Mouse (Mus musculus) hindbrain, postnatal 0 days (tissue): ENCODE measurements around the gene Aurkc. TPM values are rescaled to one million over a fixed set of nuclear protein-coding genes. Genes with fewer than 3 reads are reported as not detected.
A peak's percentile ranks its signal among the peaks of the same experiment; 100 is the strongest.
"Not testable (repeated sequence)": the region's sequence is repeated elsewhere in the genome, so short reads cannot be mapped to it uniquely, and the experiment has no call there.

Experiments used
- ATAC-seq: fragments of 200-750 bp; cut with Nextera tagmentation; 2 replicates; pipeline ENCODE4 v1.8.0; 2017; ENCODE audit warnings: mild to moderate bottlenecking, moderate TSS enrichment, moderate library complexity
- DNase-seq: peaks from one replicate; pipeline ENCODE4 v3.0.0-alpha.2; 2015; ENCODE audit warnings: low spot score
- H3K27ac ChIP-seq: fragments of 300-500 bp; sonication (generic); 2 replicates; pipeline ENCODE4 v1.5.1; 2014; ENCODE audit warnings: mild to moderate bottlenecking
- H3K27me3 ChIP-seq: fragments of 300-500 bp; sonication (generic); 2 replicates; pipeline ENCODE4 v1.6.1; 2014; ENCODE audit warnings: low read length, mixed read lengths; ENCODE audit not compliant: insufficient read depth
- H3K36me3 ChIP-seq: fragments of 300-500 bp; sonication (generic); 2 replicates; pipeline ENCODE4 v1.6.1; 2014; ENCODE audit warnings: low read length, mixed read lengths; ENCODE audit not compliant: insufficient read depth
- H3K4me1 ChIP-seq: fragments of 300-500 bp; sonication (generic); 2 replicates; pipeline ENCODE4 v1.6.1; 2014; ENCODE audit warnings: antibody characterized with exemption, low read length, mixed read lengths; ENCODE audit not compliant: insufficient read depth
- H3K4me2 ChIP-seq: fragments of 300-500 bp; sonication (generic); 2 replicates; pipeline ENCODE4 v1.6.1; 2014; ENCODE audit warnings: low read depth, mild to moderate bottlenecking, low read length, moderate library complexity, mixed read lengths
- H3K4me3 ChIP-seq: fragments of 300-500 bp; sonication (generic); 2 replicates; pipeline ENCODE4 v1.5.1; 2014; ENCODE audit warnings: low read length
- H3K9ac ChIP-seq: fragments of 300-500 bp; sonication (generic); replicated peaks from 2 replicates; pipeline ENCODE4 v1.6.1; 2014; ENCODE audit warnings: mild to moderate bottlenecking, low read length, moderate library complexity, mixed read lengths
- H3K9me3 ChIP-seq: fragments of 300-500 bp; sonication (generic); 2 replicates; pipeline ENCODE4 v1.6.1; 2016; ENCODE audit warnings: low read length, mixed read lengths
- CTCF ChIP-seq: IDR thresholded peaks from 2 replicates; pipeline ENCODE4 v1.5.1; 2016; ENCODE audit warnings: antibody characterized with exemption, control low read depth, low read depth
- WGBS: fragments of 180-500 bp; shearing (Covaris S2); extraction: QIAGEN DNeasy Blood & Tissue Kit; methylation state at CpG from one replicate; pipeline ENCODE4 v1.1.7; 2014; 5-methylcytosine and 5-hydroxymethylcytosine counted together
- polyA plus RNA-seq: library from polyadenylated mRNA; unstranded; fragments of >200 nt; fragmentation: Nextera tagmentation; extraction: Ambion mirVana; gene quantifications from 2 replicates; pipeline ENCODE4 v1.2.1, GENCODE M21; 2015
- total RNA-seq: library from RNA; depleted of rRNA; stranded (reverse); fragments of >200 nt; gene quantifications from 2 replicates; pipeline ENCODE4 v1.2.3, GENCODE M21; 2014; rRNA removed

The Aurkc gene
- total RNA-seq (0.31 TPM in 1 of 2 replicates, not detected in the other), polyA plus RNA-seq (0.40 TPM in 1 of 2 replicates, not detected in the other)

DNA sequence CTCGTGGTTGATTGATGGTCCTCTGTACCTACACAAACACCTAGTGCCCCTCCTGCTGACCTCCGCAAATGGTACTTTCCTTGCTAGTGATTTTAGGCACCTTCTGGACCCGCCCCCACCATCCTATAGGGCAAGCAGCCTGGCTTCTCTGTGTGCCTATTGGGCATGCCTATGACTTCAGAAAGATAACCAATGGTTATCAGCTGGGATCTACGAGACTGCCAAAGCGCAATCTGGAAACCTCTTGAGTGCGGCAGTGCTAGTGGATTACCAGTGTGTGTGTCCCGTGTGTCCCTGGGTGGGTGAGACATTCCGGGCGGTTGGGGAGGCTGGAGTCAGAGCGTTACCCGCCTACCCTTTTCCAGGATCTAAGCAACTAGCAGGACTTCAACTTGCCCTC is at the start of gene Aurkc:
Aurkc (plus strand) TSS at position 50 of the 400 bp plus-strand sequence.
- DNase-seq = not testable (repeated sequence)

DNA sequence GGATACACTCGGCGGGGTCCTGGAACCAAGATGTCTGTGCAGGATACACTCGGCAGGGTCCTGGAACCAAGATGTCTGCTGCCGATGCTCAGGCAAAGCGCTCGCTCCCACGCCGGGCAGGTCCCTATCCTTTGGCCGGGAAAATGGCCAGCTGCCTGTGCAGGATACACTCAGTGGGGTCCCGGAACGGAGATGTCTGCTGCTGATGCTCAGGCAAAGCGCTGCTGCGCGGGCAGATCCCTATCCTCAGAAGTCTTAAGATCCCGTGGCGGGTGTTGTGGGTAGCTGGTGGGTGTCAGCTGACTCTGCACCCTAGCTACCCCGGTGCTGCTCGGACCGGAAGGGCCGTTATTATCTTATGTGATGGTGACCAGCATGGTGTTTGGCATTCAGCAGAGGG is 47.0 kb upstream of the Aurkc start:
- H3K4me2 ChIP-seq, H3K9ac ChIP-seq, H3K36me3 ChIP-seq, H3K27ac ChIP-seq, ATAC-seq, H3K9me3 ChIP-seq, H3K4me1 ChIP-seq, H3K4me3 ChIP-seq, DNase-seq, H3K27me3 ChIP-seq: not testable (repeated sequence)
- WGBS = 92% methylated on average over 18 of the region's 20 CpGs

More for the DNA sequence above, at the start of gene Aurkc:
- H3K4me2 ChIP-seq, H3K4me1 ChIP-seq, H3K9ac ChIP-seq, H3K9me3 ChIP-seq, H3K4me3 ChIP-seq, H3K27me3 ChIP-seq, H3K36me3 ChIP-seq, H3K27ac ChIP-seq, ATAC-seq: not testable (repeated sequence)
- 90% methylated on average over 11 of the region's 11 CpGs for WGBS

DNA sequence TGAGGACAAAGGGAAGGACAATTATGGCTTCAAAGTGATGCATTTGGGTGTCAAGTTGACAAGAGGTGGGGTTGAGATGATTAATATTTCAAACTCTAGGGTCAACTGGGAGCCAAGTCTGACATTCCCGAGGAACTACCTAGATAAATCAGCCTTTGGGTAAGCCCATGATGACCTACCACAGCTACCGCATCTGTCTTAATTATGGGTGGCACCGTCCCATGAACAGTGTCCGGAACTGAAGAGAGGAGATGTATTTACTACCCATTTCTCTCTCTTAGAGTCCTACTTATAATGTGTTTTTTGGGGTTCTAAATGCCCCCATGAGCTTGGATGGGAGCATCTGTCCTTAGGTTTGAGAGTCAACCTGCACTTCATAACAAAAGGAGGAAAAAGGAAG is 38.5 kb upstream of the Aurkc start:
- Histone ChIP-seq H3K9ac (no peak overlapping the region), H3K27ac (no peak overlapping the region), H3K4me1 (no peaks in the 10 kb centered on the region), H3K27me3 (no peaks in the 10 kb centered on the region), H3K36me3 (no peaks in the 10 kb centered on the region), H3K4me2 (no peak overlapping the region), H3K4me3 (no peak overlapping the region), H3K9me3 (no peaks in the 10 kb centered on the region)
- ATAC-seq (no peak), DNase-seq (no peak)
- no peak for TF ChIP-seq CTCF
- 85% methylated on average over 4 of the region's 4 CpGs for WGBS

DNA sequence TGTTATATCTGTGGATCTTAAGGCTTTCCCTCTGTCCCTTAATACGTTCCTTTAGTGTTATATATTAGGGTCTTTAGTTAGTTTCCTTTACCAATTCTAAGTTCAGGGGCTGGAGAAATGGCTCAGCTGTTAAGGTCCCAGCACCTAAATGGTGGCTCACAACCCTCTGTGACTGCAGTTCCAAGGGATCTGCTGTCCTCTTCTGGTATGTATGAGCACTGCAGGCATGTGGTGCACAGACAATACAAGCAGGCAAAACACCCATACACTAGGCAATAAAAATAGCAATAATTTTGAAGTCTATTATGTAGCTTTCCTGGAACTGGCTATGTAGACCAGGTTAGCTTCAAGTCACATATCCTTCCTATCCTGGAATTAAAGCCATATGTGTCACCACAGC is 36.5 kb upstream of the Aurkc start:
- no peak for DNase-seq
- 88% methylated on average over 1 of the region's 1 CpGs for WGBS
- Histone ChIP-seq H3K27me3 (no peaks in the 10 kb centered on the region), H3K4me3 (no peak overlapping the region), H3K4me1 (no peaks in the 10 kb centered on the region), H3K27ac (no peak overlapping the region), H3K36me3 (no peaks in the 10 kb centered on the region), H3K4me2 (no peak overlapping the region), H3K9ac (no peak overlapping the region), H3K9me3 (no peaks in the 10 kb centered on the region)
- TF ChIP-seq CTCF = peak; percentile 15; the same call in 1 of the 2 replicates
- no peak for ATAC-seq

DNA sequence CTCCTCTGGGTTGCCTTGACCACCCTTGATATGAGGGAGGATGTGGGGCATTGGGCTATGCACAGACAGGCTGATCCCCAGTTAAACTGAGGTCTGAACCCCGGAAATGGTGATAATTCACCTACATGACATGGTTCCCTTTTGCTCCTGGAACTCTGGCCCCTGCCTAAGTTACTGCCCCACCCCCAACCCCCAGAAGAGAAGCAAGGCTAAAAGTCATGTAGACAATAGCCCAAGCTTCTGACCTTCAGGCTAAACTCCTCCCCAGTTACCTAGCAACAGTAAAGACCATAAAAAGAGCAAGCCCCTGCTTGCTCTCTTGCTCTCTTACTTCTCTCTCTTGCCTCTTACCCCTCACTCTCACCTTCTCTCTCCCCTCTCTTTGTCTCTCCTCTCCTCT is 21.5 kb upstream of the Aurkc start:
- Histone ChIP-seq H3K9ac (no peak overlapping the region), H3K4me3 (no peak overlapping the region), H3K4me1 (no peaks in the 10 kb centered on the region), H3K36me3 (no peaks in the 10 kb centered on the region), H3K4me2 (no peak overlapping the region), H3K27ac (no peak overlapping the region), H3K9me3 (no peaks in the 10 kb centered on the region; the same call in 1 of the 2 replicates), H3K27me3 (no peaks in the 10 kb centered on the region)
- WGBS = 88% methylated on average over 1 of the region's 1 CpGs
- ATAC-seq = no peak
- no peak for DNase-seq
- no peak for TF ChIP-seq CTCF

DNA sequence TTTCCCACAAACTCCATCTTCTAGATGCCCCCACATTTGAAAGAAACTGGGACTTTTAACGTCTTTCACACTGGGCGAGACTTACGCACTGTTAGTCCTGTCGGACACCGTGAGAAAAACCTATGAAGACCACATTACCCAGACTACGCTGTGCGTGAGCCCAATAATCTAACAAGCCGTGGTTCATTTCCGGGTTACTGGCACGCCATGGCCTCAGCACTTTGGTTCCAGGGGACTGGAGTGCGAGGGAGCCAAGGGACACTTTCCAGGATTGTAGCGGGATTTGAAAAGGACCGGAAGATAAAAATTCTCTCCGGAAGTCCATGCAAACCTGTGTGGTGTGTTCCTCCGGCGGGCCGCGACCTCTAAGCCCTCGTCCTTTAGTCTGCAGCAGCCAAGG is 18.2 kb upstream of the Aurkc start:
- Histone ChIP-seq H3K27me3 (no peaks in the 10 kb centered on the region), H3K4me1 (no peaks in the 10 kb centered on the region), H3K9me3 (no peaks in the 10 kb centered on the region; the same call in 1 of the 2 replicates), H3K9ac (no peak overlapping the region), H3K4me2 (no peak overlapping the region), H3K36me3 (no peaks in the 10 kb centered on the region), H3K27ac (no peak overlapping the region), H3K4me3 (no peak overlapping the region)
- TF ChIP-seq CTCF = no peak
- DNase-seq = no peak
- no peak for ATAC-seq
- WGBS = 91% methylated on average over 19 of the region's 19 CpGs

DNA sequence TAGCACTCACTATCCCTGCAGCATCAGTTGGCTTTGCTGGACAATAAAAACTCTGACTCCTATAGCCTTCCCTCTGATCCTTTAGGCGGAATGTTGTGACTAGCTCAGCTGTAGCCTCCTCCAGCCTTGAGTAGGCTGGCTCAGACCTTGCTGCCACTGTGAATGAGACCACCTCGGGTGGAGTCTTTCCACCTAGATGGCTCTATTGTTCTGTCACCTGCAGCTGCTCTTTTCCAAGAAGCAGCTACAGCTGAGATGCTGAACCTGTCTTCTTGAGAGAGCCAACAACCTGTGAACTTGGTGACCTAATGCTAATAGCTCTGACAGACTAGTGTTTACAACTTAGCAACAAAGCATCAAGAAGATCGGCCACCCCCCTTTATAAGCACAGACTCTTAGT is 3.8 kb downstream of the Aurkc start:
- ATAC-seq, H3K27me3 ChIP-seq, H3K36me3 ChIP-seq, H3K9ac ChIP-seq, DNase-seq, H3K27ac ChIP-seq, H3K4me3 ChIP-seq, H3K4me2 ChIP-seq, H3K9me3 ChIP-seq, H3K4me1 ChIP-seq: not testable (repeated sequence)
- WGBS = 53% methylated on average over 3 of the region's 3 CpGs

DNA sequence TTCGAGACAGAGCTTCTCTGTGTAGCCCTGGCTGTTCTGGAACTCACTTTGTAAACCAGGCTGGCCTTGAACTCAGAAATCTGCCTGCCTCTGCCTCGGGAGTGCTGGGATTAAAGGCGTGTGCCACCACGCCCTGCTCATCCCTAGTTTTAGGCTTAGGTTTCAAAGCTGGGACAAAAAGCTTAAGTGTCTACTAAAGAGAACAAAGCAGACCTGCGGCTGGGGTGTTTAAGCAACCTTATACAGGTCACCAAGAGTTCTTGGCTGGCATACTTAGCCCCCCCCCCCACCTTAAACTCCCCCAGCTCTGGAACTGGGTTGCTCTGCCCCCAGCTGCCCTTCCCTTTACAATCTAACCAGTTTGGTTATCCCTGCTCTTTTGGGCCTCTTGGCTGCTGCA is 10.3 kb downstream of the Aurkc start:
- H3K4me2 ChIP-seq, H3K9me3 ChIP-seq, DNase-seq, H3K9ac ChIP-seq, H3K36me3 ChIP-seq, H3K27ac ChIP-seq, H3K4me1 ChIP-seq, H3K27me3 ChIP-seq, H3K4me3 ChIP-seq, ATAC-seq: not testable (repeated sequence)
- 74% methylated on average over 5 of the region's 5 CpGs for WGBS
